Mouse (Mus musculus) left cerebral cortex, adult 18-20 months (tissue): ENCODE measurements at regions not wholly inside any gene's neighbourhood (a gene's known extent, or its start where the extent isn't known, plus 50 kb on each side); places are given as distances from the start of the nearest gene placed in this dataset.

ENCODE experiments used
- DNase-seq, 2 experiments: peaks; one replicate each; pipeline ENCODE4 v3.0.0; 2021 to 2022; ENCODE audit warnings: low spot score in 2 of 2, mixed read lengths in 1 of 2

GRCm38 (mm10) chr4:89082838-89083237 lies 54.1 kb upstream of the Mtap start:
- DNase-seq, result no peak

GRCm38 (mm10) chr4:89078485-89078884 lies 58.4 kb upstream of the Mtap start:
- DNase-seq, result no peak

GRCm38 (mm10) chr4:89074705-89075104 lies 62.2 kb upstream of the Mtap start:
- no peak for DNase-seq

GRCm38 (mm10) chr4:89070430-89070829 lies 66.5 kb upstream of the Mtap start:
- no peak for DNase-seq

- no peak for DNase-seq
Measured at GRCm38 (mm10) chr4:89064401-89064800, 72.5 kb upstream of the Mtap start.

GRCm38 (mm10) chr4:89062384-89062783 lies 74.5 kb upstream of the Mtap start:
- no peak for DNase-seq

- no peak for DNase-seq
Measured at GRCm38 (mm10) chr4:89061619-89062018, 75.3 kb upstream of the Mtap start.

- no peak for DNase-seq
Measured at GRCm38 (mm10) chr4:89057573-89057972, 79.3 kb upstream of the Mtap start.

- DNase-seq, result no peak
Measured at GRCm38 (mm10) chr4:89057135-89057534, 79.8 kb upstream of the Mtap start.

GRCm38 (mm10) chr4:89055969-89056368 lies 81.0 kb upstream of the Mtap start:
- no peak for DNase-seq

GRCm38 (mm10) chr4:89053606-89054005 lies 83.3 kb upstream of the Mtap start:
- DNase-seq, result no peak

- no peak for DNase-seq
Measured at GRCm38 (mm10) chr4:89051897-89052296, 85.0 kb upstream of the Mtap start.

- no peak for DNase-seq
Measured at GRCm38 (mm10) chr4:89050551-89051199, 86.2 kb upstream of the Mtap start.

GRCm38 (mm10) chr4:89049592-89050440 lies 87.1 kb upstream of the Mtap start:
- no peak for DNase-seq

GRCm38 (mm10) chr4:89044516-89044915 lies 92.4 kb upstream of the Mtap start:
- no peak for DNase-seq

- no peak for DNase-seq
Measured at GRCm38 (mm10) chr4:89043982-89044381, 92.9 kb upstream of the Mtap start.

- DNase-seq, result no peak
Measured at GRCm38 (mm10) chr4:89040856-89041255, 96.1 kb upstream of the Mtap start.

GRCm38 (mm10) chr4:89038906-89039305 lies 98.0 kb upstream of the Mtap start:
- DNase-seq, result no peak

GRCm38 (mm10) chr4:89038135-89038534 lies 98.8 kb upstream of the Mtap start:
- DNase-seq, result no peak

GRCm38 (mm10) chr4:89034822-89035221 lies 102.1 kb upstream of the Mtap start:
- no peak for DNase-seq

GRCm38 (mm10) chr4:89034299-89034698 lies 102.6 kb upstream of the Mtap start:
- DNase-seq, result no peak

GRCm38 (mm10) chr4:89012681-89013353 lies 124.1 kb upstream of the Mtap start:
- no peak for DNase-seq
